Mouse (Mus musculus) midbrain, embryonic 16.5 days (tissue): Measurements from ENCODE around the gene Cdkn2d. TPM values are rescaled to one million over a fixed set of nuclear protein-coding genes. Genes with fewer than 3 reads are reported as not detected.

Source experiments
- ATAC-seq: fragments of 200-750 bp; cut with Nextera tagmentation; 2 replicates; pipeline ENCODE4 v1.8.0; 2017; ENCODE audit warnings: moderate TSS enrichment
- H3K27ac ChIP-seq: fragments of 300-500 bp; sonication (generic); 2 replicates; pipeline ENCODE4 v1.5.1; 2014; ENCODE audit warnings: mild to moderate bottlenecking, low read length, mixed read lengths
- H3K27me3 ChIP-seq: fragments of 300-500 bp; sonication (generic); 2 replicates; pipeline ENCODE4 v1.6.1; 2014; ENCODE audit warnings: low read depth, low read length, mixed read lengths; ENCODE audit not compliant: control insufficient read depth, insufficient read depth
- H3K36me3 ChIP-seq: fragments of 300-500 bp; sonication (generic); 2 replicates; pipeline ENCODE4 v1.6.1; 2014; ENCODE audit warnings: mild to moderate bottlenecking, low read length, moderate library complexity, mixed read lengths; ENCODE audit not compliant: control insufficient read depth, insufficient read depth
- H3K4me1 ChIP-seq: fragments of 300-500 bp; sonication (generic); 2 replicates; pipeline ENCODE4 v1.6.1; 2014; ENCODE audit warnings: mild to moderate bottlenecking, low read length, mixed read lengths; ENCODE audit not compliant: control insufficient read depth, insufficient read depth
- H3K4me2 ChIP-seq: fragments of 300-500 bp; sonication (generic); 2 replicates; pipeline ENCODE4 v1.6.1; 2014; ENCODE audit warnings: mild to moderate bottlenecking, low read length, mixed read lengths
- H3K4me3 ChIP-seq: fragments of 300-500 bp; sonication (generic); 2 replicates; pipeline ENCODE4 v1.5.1; 2014; ENCODE audit warnings: low read depth, mild to moderate bottlenecking, low read length, moderate library complexity, mixed read lengths
- H3K9ac ChIP-seq: fragments of 300-500 bp; sonication (generic); 2 replicates; pipeline ENCODE4 v1.6.1; 2014; ENCODE audit warnings: low read depth, low read length, mixed read lengths
- H3K9me3 ChIP-seq: fragments of 300-500 bp; sonication (generic); replicated peaks from 2 replicates; pipeline ENCODE4 v1.6.1; 2014; ENCODE audit warnings: mild to moderate bottlenecking, low read length, mixed read lengths; ENCODE audit not compliant: control insufficient read depth, poor library complexity, severe bottlenecking
- WGBS: fragments of 180-500 bp; shearing (Covaris S2); extraction: QIAGEN DNeasy Blood & Tissue Kit; methylation state at CpG from one replicate; pipeline ENCODE4 v1.1.7; 2014; 5-methylcytosine and 5-hydroxymethylcytosine counted together
- polyA plus RNA-seq: library from polyadenylated mRNA; unstranded; fragments of >200 nt; fragmentation: Nextera tagmentation; extraction: Ambion mirVana; gene quantifications from 2 replicates; pipeline ENCODE4 v1.2.1, GENCODE M21; 2015

Gene Cdkn2d
- 98.9 and 117 TPM in 2 replicates for polyA plus RNA-seq

GRCm38 (mm10) chr9:21291022-21291787, at the start of gene Cdkn2d:
Cdkn2d (minus strand) TSS chr9:21291407.
- H3K36me3 ChIP-seq, result no peaks in the 10 kb centered on the region
- peak within 1 kb of the TSS; percentile 78 for H3K4me3 ChIP-seq
- no peaks in the 10 kb centered on the region for H3K9me3 ChIP-seq
- peak within 1 kb of the TSS; percentile 84 for H3K9ac ChIP-seq
- WGBS, result under 1% methylated on average over 46 of the region's 51 CpGs
- H3K27ac ChIP-seq, result peak within 1 kb of the TSS; percentile 70
- peak; percentile 95 for ATAC-seq
- peaks cover 28% of the 10 kb centered on the region for H3K4me1 ChIP-seq
- no peaks in the 10 kb centered on the region for H3K27me3 ChIP-seq
- peak within 1 kb of the TSS; percentile 72 for H3K4me2 ChIP-seq

GRCm38 (mm10) chr9:21340411-21340810, 49.2 kb upstream of the Cdkn2d start:
- H3K9ac ChIP-seq, result no peak overlapping the region
- 91% methylated on average over 4 of the region's 4 CpGs for WGBS
- ATAC-seq, result no peak

GRCm38 (mm10) chr9:21337652-21338051, 46.4 kb upstream of the Cdkn2d start:
- Histone ChIP-seq H3K4me1 (peaks cover 1% of the 10 kb centered on the region; the same call in 1 of the 2 replicates), H3K27me3 (no peaks in the 10 kb centered on the region), H3K27ac (no peak overlapping the region), H3K36me3 (peaks cover 6% of the 10 kb centered on the region), H3K9ac (no peak overlapping the region), H3K9me3 (no peaks in the 10 kb centered on the region), H3K4me3 (no peak overlapping the region), H3K4me2 (no peak overlapping the region)
- no peak for ATAC-seq
- WGBS, result 17% methylated on average over 20 of the region's 20 CpGs

More at GRCm38 (mm10) chr9:21340411-21340810, 49.2 kb upstream of the Cdkn2d start:
- Histone ChIP-seq H3K4me3 (no peak overlapping the region), H3K36me3 (peaks cover 12% of the 10 kb centered on the region), H3K27me3 (no peaks in the 10 kb centered on the region), H3K4me1 (no peaks in the 10 kb centered on the region), H3K9me3 (no peaks in the 10 kb centered on the region), H3K4me2 (no peak overlapping the region), H3K27ac (no peak overlapping the region)

- no peak overlapping the region for H3K9ac ChIP-seq
- 88% methylated on average over 8 of the region's 8 CpGs for WGBS
- H3K27me3 ChIP-seq, result no peaks in the 10 kb centered on the region
- H3K9me3 ChIP-seq, result no peaks in the 10 kb centered on the region
- ATAC-seq, result no peak
- no peak overlapping the region for H3K27ac ChIP-seq
- no peak overlapping the region for H3K4me3 ChIP-seq
- peaks cover 5% of the 10 kb centered on the region; the same call in 1 of the 2 replicates for H3K4me1 ChIP-seq
- no peak overlapping the region for H3K4me2 ChIP-seq
- H3K36me3 ChIP-seq, result peaks cover 4% of the 10 kb centered on the region; the same call in 1 of the 2 replicates
Observed at GRCm38 (mm10) chr9:21336491-21336890, 45.3 kb upstream of the Cdkn2d start.

GRCm38 (mm10) chr9:21335391-21335790, 44.2 kb upstream of the Cdkn2d start:
- no peaks in the 10 kb centered on the region for H3K27me3 ChIP-seq
- H3K4me1 ChIP-seq, result peaks cover 5% of the 10 kb centered on the region; the same call in 1 of the 2 replicates
- no peaks in the 10 kb centered on the region for H3K9me3 ChIP-seq
- WGBS, result 83% methylated on average over 4 of the region's 4 CpGs
- ATAC-seq, result no peak
- H3K4me3 ChIP-seq, result no peak overlapping the region
- peaks cover 2% of the 10 kb centered on the region; the same call in 1 of the 2 replicates for H3K36me3 ChIP-seq
- H3K27ac ChIP-seq, result no peak overlapping the region
- no peak overlapping the region for H3K4me2 ChIP-seq
- H3K9ac ChIP-seq, result no peak overlapping the region

GRCm38 (mm10) chr9:21334747-21335146, 43.5 kb upstream of the Cdkn2d start:
- no peak overlapping the region for H3K4me2 ChIP-seq

GRCm38 (mm10) chr9:21333523-21333922, 42.3 kb upstream of the Cdkn2d start:
- no peaks in the 10 kb centered on the region for H3K27me3 ChIP-seq
- ATAC-seq, result no peak
- H3K4me2 ChIP-seq, result no peak overlapping the region
- H3K27ac ChIP-seq, result no peak overlapping the region
- 91% methylated on average over 1 of the region's 1 CpGs for WGBS
- no peak overlapping the region for H3K9ac ChIP-seq
- no peaks in the 10 kb centered on the region for H3K36me3 ChIP-seq
- peaks cover 5% of the 10 kb centered on the region; the same call in 1 of the 2 replicates for H3K4me1 ChIP-seq
- no peaks in the 10 kb centered on the region for H3K9me3 ChIP-seq
- H3K4me3 ChIP-seq, result no peak overlapping the region

More at GRCm38 (mm10) chr9:21334747-21335146, 43.5 kb upstream of the Cdkn2d start:
- no peaks in the 10 kb centered on the region for H3K27me3 ChIP-seq
- no peaks in the 10 kb centered on the region for H3K9me3 ChIP-seq
- H3K9ac ChIP-seq, result no peak overlapping the region
- H3K36me3 ChIP-seq, result no peaks in the 10 kb centered on the region
- H3K4me1 ChIP-seq, result peaks cover 5% of the 10 kb centered on the region; the same call in 1 of the 2 replicates
- no peak overlapping the region for H3K27ac ChIP-seq
- H3K4me3 ChIP-seq, result no peak overlapping the region
- no peak for ATAC-seq

- no peaks in the 10 kb centered on the region for H3K27me3 ChIP-seq
- WGBS, result 23% methylated on average over 9 of the region's 9 CpGs
Observed at GRCm38 (mm10) chr9:21332161-21333061, 41.2 kb upstream of the Cdkn2d start.

More at GRCm38 (mm10) chr9:21332161-21333061, 41.2 kb upstream of the Cdkn2d start:
- ATAC-seq, result peak; percentile 39; the same call in 1 of the 2 replicates
- H3K36me3 ChIP-seq, result no peaks in the 10 kb centered on the region
- H3K9ac ChIP-seq, result no peak overlapping the region
- no peak overlapping the region for H3K27ac ChIP-seq
- H3K4me3 ChIP-seq, result no peak overlapping the region
- H3K4me1 ChIP-seq, result peaks cover 5% of the 10 kb centered on the region; the same call in 1 of the 2 replicates
- no peak overlapping the region for H3K4me2 ChIP-seq
- H3K9me3 ChIP-seq, result no peaks in the 10 kb centered on the region
